Mouse (Mus musculus): Measurements from ENCODE around the gene Nfu1.

GRCm38 (mm10) chr6:87009692-87010328, 774 bp downstream of the Nfu1 start:
- TF ChIP-seq EP300 (optimal IDR thresholded peaks at IDR 0.05) (no peak), CTCF (IDR thresholded peaks at IDR 0.05; ENCODE audit: low read depth) (no peak)

Data from stomach, postnatal 0 days (tissue).